Mouse (Mus musculus): ENCODE results near the gene Tnfrsf1b. TPM values are rescaled to one million over a fixed set of nuclear protein-coding genes. Genes with fewer than 3 reads are reported as not detected.
"Not testable (repeated sequence)": the region's sequence is repeated elsewhere in the genome, so short reads cannot be mapped to it uniquely, and the experiment has no call there.

The Tnfrsf1b gene
- polyA plus RNA-seq, 1 experiment, result 48.1 TPM

- Histone ChIP-seq H3K4me3 (ENCODE audit: control insufficient read depth, insufficient read depth, low read length) (no peak overlapping the region), H3K27me3 (ENCODE audit: control insufficient read depth, insufficient read depth, low read length) (no peaks in the 10 kb centered on the region)
- TF ChIP-seq CTCF (IDR thresholded peaks at IDR 0.05; ENCODE audit: borderline replicate concordance, control insufficient read depth, extremely low read depth, insufficient read depth, low read length, poor library complexity) (no peak), POLR2A (IDR thresholded peaks at IDR 0.05; ENCODE audit: control insufficient read depth, extremely low read depth, insufficient read depth, low read length, poor library complexity) (no peak)
These were observed 54.0 kb downstream of the Tnfrsf1b start for GRCm38 (mm10) chr4:145192686-145193085.

GRCm38 (mm10) chr4:145188561-145188960, 58.1 kb downstream of the Tnfrsf1b start:
- H3K27ac ChIP-seq (ENCODE audit: control insufficient read depth, insufficient read depth, low read length), result no peak overlapping the region
- H3K4me1 ChIP-seq (replicated peaks; ENCODE audit: control insufficient read depth, insufficient read depth, low read length), result peaks cover 3% of the 10 kb centered on the region; the same call in 1 of the 2 replicates

More at GRCm38 (mm10) chr4:145192686-145193085, 54.0 kb downstream of the Tnfrsf1b start:
- H3K4me1 ChIP-seq (replicated peaks; ENCODE audit: control insufficient read depth, insufficient read depth, low read length), result peaks cover 8% of the 10 kb centered on the region
- DNase-seq, result no peak
- H3K36me3 ChIP-seq (ENCODE audit: control insufficient read depth, insufficient read depth, low read length), result peaks cover 10% of the 10 kb centered on the region; the same call in 1 of the 2 replicates
- H3K27ac ChIP-seq (ENCODE audit: control insufficient read depth, insufficient read depth, low read length), result no peak overlapping the region

GRCm38 (mm10) chr4:145187619-145188018, 59.1 kb downstream of the Tnfrsf1b start:
- WGBS, result 74% methylated on average over 2 of the region's 2 CpGs
- Histone ChIP-seq H3K27ac (ENCODE audit: control insufficient read depth, insufficient read depth, low read length) (no peak overlapping the region), H3K27me3 (ENCODE audit: control insufficient read depth, insufficient read depth, low read length) (no peaks in the 10 kb centered on the region), H3K4me3 (ENCODE audit: control insufficient read depth, insufficient read depth, low read length) (no peak overlapping the region), H3K4me1 (replicated peaks; ENCODE audit: control insufficient read depth, insufficient read depth, low read length) (peaks cover 2% of the 10 kb centered on the region; the same call in 1 of the 2 replicates), H3K36me3 (ENCODE audit: control insufficient read depth, insufficient read depth, low read length) (peaks cover 16% of the 10 kb centered on the region; the same call in 1 of the 2 replicates)
- no peak for TF ChIP-seq CTCF (IDR thresholded peaks at IDR 0.05; ENCODE audit: borderline replicate concordance, control insufficient read depth, extremely low read depth, insufficient read depth, low read length, poor library complexity)
- no peak for TF ChIP-seq POLR2A (IDR thresholded peaks at IDR 0.05; ENCODE audit: control insufficient read depth, extremely low read depth, insufficient read depth, low read length, poor library complexity)
- no peak for DNase-seq

More at GRCm38 (mm10) chr4:145188561-145188960, 58.1 kb downstream of the Tnfrsf1b start:
- Histone ChIP-seq H3K4me3 (ENCODE audit: control insufficient read depth, insufficient read depth, low read length) (no peak overlapping the region), H3K36me3 (ENCODE audit: control insufficient read depth, insufficient read depth, low read length) (peaks cover 16% of the 10 kb centered on the region; the same call in 1 of the 2 replicates), H3K27me3 (ENCODE audit: control insufficient read depth, insufficient read depth, low read length) (no peaks in the 10 kb centered on the region)
- no peak for TF ChIP-seq POLR2A (IDR thresholded peaks at IDR 0.05; ENCODE audit: control insufficient read depth, extremely low read depth, insufficient read depth, low read length, poor library complexity)
- no peak for TF ChIP-seq CTCF (IDR thresholded peaks at IDR 0.05; ENCODE audit: borderline replicate concordance, control insufficient read depth, extremely low read depth, insufficient read depth, low read length, poor library complexity)
- DNase-seq, result no peak

- WGBS, result 98% methylated on average over 5 of the region's 5 CpGs
- H3K27ac ChIP-seq (ENCODE audit: control insufficient read depth, insufficient read depth, low read length), result no peak overlapping the region
- no peaks in the 10 kb centered on the region for H3K27me3 ChIP-seq (ENCODE audit: control insufficient read depth, insufficient read depth, low read length)
- TF ChIP-seq POLR2A (IDR thresholded peaks at IDR 0.05; ENCODE audit: control insufficient read depth, extremely low read depth, insufficient read depth, low read length, poor library complexity), result no peak
- TF ChIP-seq CTCF (IDR thresholded peaks at IDR 0.05; ENCODE audit: borderline replicate concordance, control insufficient read depth, extremely low read depth, insufficient read depth, low read length, poor library complexity), result no peak
- H3K4me3 ChIP-seq (ENCODE audit: control insufficient read depth, insufficient read depth, low read length), result no peak overlapping the region
- H3K4me1 ChIP-seq (replicated peaks; ENCODE audit: control insufficient read depth, insufficient read depth, low read length), result peaks cover 9% of the 10 kb centered on the region
- no peak for DNase-seq
- H3K36me3 ChIP-seq (ENCODE audit: control insufficient read depth, insufficient read depth, low read length), result peaks cover 25% of the 10 kb centered on the region
These were observed 67.6 kb downstream of the Tnfrsf1b start for GRCm38 (mm10) chr4:145178918-145179549.

- DNase-seq; H3K27ac ChIP-seq (ENCODE audit: control insufficient read depth, insufficient read depth, low read length); H3K4me3 ChIP-seq (ENCODE audit: control insufficient read depth, insufficient read depth, low read length); H3K4me1 ChIP-seq (replicated peaks; ENCODE audit: control insufficient read depth, insufficient read depth, low read length); H3K27me3 ChIP-seq (ENCODE audit: control insufficient read depth, insufficient read depth, low read length): not testable (repeated sequence)
- WGBS, result over 99% methylated on average over 3 of the region's 3 CpGs
- H3K36me3 ChIP-seq (ENCODE audit: control insufficient read depth, insufficient read depth, low read length), result peaks cover 82% of the 10 kb centered on the region
These were observed 81.1 kb downstream of the Tnfrsf1b start for GRCm38 (mm10) chr4:145165542-145165941.

- Histone ChIP-seq H3K36me3 (ENCODE audit: control insufficient read depth, insufficient read depth, low read length) (peaks cover 81% of the 10 kb centered on the region), H3K4me1 (replicated peaks; ENCODE audit: control insufficient read depth, insufficient read depth, low read length) (0 out of 2 replicates have a peak, but pooled peaks cover 3% of the 10 kb centered on the region), H3K4me3 (ENCODE audit: control insufficient read depth, insufficient read depth, low read length) (no peak overlapping the region), H3K27me3 (ENCODE audit: control insufficient read depth, insufficient read depth, low read length) (no peaks in the 10 kb centered on the region), H3K27ac (ENCODE audit: control insufficient read depth, insufficient read depth, low read length) (no peak overlapping the region)
- no peak for DNase-seq
- 97% methylated on average over 4 of the region's 4 CpGs for WGBS
- TF ChIP-seq POLR2A (IDR thresholded peaks at IDR 0.05; ENCODE audit: control insufficient read depth, extremely low read depth, insufficient read depth, low read length, poor library complexity), result no peak
- TF ChIP-seq CTCF (IDR thresholded peaks at IDR 0.05; ENCODE audit: borderline replicate concordance, control insufficient read depth, extremely low read depth, insufficient read depth, low read length, poor library complexity), result no peak
These were observed 82.6 kb downstream of the Tnfrsf1b start for GRCm38 (mm10) chr4:145164111-145164510.

Other genes starting within 250 kb of the Tnfrsf1b start
- 22.5 and 23.5 TPM in 2 replicates for gene Vps13d, start 51.9 kb downstream of the Tnfrsf1b start, polyA plus RNA-seq (2012; rRNA removed)
- gene Tnfrsf8, start 68.3 kb upstream of the Tnfrsf1b start, polyA plus RNA-seq (2012; rRNA removed), result 12.2 and 13.5 TPM in 2 replicates

Data from thymus, adult 2 months (tissue).